Mouse (Mus musculus) kidney, postnatal 4 days (tissue): ENCODE results near the gene Sult6b2.

Experiments used
- DNase-seq, 2 experiments: peaks; one replicate each; pipeline ENCODE4 v3.0.0; 2021; ENCODE audit warnings: mixed read lengths in 2 of 2

Gene Sult6b2

DNA sequence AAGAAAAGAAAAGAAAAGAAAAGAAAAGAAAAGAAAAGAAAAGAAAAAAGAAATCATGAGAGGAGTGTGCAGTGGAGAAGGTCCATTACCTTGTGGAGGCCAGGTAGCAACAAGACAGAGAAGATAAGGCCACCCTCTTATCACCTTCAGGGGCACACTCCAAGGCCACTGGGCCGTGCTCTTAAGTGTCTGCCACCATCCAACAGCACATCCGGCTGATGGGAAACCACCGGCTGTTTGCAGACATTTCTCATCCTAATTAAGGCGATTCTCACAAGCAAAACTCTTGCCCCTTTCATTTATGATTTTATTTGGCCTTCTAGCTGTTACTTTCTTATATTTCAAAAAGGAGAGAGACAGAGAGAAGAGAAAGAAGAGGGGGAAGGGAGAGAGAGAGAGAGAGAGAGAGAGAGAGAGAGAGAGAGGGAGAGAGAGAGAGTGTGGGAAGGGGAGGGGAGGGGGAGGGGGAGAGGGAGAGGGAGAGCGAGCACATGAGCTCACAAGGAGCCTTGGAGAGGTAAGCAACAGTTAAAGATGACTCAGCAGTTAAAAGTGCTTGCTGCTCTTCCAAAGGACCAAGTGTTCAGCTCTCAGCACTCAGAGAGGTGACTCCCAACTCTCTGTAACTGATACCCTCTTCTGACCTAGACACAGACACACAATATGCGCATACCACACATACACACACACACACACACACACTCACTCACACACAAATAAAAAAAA, 5.2 kb upstream of the Sult6b2 start:
- no peak for DNase-seq

DNA sequence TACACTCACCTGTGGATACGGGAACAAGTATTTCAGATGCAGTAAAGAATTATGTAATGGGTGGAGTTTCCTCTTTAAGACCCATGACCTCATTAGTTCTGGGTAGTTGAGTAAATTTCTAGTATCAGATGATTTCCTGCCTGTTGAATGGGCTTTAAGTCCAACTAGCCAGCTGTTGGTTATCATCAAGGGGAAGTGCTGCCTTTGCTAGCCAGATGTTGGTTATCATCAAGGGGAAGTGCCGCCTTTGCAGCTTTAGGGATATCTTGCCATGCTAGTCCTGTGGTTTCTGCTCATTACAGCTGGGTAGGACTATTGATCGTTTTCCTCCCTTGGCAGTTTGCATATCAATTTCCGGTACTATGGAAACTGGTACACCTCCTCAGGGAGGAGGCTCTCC, 2.0 kb upstream of the Sult6b2 start:
- DNase-seq: no peak

DNA sequence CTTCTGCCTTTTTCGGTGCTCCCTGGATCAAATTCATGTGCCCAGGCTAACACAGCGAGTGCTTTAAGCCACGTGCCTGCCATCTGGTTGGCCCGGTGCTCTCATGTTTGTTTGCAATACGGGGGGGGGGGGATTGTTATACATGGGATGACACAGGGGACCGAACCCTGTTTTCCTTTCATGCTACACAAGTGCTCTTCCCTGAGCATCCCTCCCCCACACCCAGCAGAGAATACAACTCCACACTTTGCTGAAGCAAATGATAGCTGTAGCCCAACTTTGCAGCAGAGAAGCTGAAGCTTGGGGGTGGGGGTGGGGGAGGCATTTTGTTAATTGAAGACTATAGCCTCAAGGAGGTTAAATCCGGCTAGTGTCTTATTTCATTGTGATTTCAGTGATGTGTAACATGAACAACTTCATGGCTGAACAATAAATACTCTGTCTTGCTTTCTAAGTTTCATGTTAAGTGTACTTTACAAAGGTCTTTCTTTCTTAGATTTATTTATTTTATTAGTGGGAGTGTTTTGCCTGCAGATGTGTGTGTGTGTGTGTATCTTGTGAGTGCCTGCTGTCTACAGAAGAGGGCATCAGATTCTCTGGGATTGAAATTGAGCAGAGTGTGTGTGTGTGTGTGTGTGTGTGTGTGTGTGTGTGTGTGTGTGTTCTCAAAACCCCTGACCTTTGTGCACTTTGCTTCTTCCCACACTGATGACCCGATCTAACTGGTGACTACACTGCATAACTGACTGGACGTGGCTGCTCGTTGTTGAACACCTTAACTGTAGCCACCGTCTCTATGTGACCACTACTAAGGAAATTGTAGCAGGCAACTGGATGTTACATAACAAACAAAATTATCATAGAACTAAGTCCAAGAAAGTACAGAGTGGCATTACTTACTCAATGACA, 1.4 kb downstream of the Sult6b2 start:
- no peak for DNase-seq

DNA sequence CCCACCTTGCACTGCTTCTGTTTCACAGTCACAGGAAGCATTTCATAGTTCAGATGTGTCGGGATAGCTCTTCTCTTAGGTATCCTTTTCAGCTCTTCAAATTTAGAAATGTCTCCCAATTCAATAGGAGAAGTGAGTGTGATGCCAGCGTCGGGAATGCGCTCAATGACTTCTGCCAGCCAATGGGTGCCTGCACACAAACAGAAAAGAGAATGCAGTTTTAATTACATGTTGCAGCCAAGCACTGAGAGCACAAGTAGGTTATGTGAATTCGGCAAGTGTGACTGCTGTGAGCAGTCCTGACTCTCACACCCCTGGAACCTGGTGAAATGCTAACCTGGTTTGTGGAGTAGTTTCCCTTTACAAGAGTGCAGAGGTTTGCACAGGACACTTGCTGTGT, 2.6 kb downstream of the Sult6b2 start:
- no peak for DNase-seq

DNA sequence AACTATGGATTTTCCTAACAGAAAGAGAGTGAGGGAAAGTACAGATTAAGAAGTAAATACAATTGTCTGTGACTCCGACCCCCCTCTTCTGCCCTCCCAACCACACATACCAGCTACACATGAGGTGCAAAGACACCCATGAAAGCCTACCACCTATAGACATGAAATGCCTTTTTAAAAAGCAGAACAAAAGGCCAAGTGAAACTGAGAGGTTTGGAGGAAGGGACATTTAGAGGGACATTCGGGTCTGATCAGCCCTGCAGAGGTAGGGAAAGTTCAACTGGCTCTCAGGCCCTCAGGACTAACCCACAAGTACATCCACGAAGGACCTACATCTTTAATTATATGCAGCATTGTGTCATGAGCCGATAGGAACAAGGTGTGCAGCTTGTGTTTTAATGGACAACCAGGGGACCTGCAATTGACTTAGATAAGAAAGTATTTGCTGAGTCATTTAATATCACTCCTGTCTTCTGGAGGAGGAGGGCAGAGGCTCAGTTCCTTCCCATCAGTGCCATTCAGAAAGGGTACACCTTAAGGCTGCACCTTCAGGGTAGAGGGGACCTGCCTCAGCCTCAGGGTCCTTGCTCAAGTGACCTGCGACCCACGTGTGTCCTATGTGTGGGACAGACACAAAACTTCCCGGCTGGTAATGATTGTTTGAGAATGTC, 4.5 kb downstream of the Sult6b2 start:
- DNase-seq: no peak

DNA sequence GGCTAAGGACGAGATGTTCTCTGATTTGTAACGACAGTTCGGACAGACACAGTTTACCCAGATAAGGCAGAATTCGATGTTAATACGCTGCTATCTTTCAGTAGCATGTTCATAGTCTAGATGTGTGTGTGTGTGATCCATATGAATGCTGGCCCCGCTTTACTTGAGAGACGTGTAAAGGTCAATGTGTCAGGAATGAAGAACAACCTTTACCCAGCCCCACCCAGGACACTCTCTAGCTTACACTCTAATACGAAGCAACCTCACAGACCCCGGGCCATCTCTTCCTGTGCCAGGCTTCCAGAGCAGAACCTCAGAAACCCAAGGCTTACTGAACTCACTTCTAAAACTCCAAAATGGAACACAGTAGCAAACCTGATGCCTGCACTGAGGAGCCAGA, 5.5 kb downstream of the Sult6b2 start:
- no peak for DNase-seq

DNA sequence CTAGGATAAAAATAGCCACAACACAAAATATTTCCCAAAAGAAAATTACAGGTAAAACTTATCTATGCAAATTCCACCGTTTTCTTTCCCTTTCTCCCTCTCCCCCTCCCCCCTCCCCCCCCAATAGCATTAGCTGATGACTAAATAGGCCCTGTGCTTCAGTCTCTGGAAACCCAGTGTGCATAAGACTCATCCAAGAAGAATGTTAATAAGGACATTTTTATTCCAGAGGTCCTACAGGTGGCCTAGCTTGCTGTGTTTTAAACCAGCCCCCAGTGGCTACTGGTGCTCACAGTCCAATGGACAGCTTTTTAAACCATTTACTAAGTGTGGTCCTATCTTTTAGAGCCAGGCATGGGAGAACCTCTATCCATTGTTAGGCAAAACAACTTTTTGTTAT, 6.3 kb downstream of the Sult6b2 start:
- no peak for DNase-seq

DNA sequence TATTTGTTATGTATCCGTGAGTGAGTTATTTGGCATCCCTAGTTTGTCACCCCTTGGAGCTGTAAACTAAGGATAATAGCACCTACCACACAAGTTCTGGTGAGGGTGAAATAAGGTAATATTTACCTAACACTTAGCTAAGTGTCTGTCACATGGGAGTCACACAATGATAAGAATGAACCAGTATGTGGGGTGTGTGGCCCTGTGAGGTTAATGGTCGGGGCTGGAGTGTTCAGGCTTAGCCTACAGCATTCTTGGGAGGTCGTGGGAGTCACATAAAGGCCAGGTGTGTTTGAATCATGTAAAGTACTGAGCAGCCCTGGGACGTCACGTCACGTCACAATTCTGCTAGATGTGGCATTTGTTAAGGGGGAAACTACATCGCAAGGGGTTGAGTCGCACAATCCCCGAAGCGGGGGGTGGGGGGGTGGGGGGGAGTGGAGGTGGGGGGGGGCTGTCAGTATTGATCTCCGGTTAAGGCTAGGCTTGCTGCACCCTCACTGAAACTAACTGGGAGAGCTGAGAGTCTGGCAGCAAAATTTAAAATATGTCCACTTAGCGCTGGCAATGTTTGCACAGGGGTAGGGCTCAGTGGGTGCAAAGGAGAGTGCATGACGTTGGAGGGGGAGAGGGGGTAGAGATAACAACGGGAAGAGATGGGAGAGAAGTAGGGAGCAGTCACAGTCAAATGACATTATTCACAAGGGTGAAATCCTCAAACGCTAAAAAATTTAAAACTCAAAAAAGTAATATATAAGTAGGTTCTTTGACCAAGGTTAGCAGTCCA, 8.5 kb downstream of the Sult6b2 start:
- DNase-seq: no peak

DNA sequence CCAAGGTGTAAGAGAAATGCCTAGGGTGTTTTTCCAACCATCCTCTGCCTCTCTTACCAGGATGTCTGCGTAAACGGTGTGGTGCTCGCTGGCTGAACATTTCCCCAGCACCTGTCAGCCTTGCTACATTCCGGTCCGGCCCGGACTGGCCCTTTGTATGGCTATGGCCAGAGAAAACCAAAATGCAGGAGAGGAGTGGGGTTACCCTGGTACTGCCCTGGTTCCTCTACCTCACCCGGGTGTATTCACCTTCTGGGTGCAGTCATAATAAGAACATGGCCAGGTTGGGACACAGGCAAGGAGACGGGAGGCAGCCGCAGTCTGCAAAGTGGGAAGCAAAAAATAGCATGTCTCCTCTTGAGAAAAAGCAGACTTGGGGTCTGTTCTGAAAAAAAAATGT, 9.2 kb downstream of the Sult6b2 start:
- DNase-seq: no peak

DNA sequence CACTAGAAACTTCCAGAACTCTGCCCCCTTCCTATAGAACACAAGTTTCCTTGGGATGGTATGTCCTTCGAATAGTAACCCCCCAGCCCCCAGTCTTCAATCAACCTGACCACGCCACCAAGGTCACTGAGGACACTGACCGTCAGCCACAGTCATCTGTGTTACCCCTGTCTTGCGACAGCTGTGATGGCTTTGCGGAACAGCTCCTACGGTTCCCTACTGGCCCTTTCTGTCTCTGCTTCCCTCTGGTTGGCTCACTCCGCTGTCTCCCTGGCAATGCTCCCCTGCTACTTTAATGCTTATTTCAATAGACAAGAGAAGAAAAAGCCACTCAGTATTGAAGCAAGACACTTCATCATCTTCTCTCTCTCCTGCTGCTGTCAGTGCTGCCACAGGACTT, 10.8 kb downstream of the Sult6b2 start:
- peak; percentile 33 to 39 for DNase-seq

DNA sequence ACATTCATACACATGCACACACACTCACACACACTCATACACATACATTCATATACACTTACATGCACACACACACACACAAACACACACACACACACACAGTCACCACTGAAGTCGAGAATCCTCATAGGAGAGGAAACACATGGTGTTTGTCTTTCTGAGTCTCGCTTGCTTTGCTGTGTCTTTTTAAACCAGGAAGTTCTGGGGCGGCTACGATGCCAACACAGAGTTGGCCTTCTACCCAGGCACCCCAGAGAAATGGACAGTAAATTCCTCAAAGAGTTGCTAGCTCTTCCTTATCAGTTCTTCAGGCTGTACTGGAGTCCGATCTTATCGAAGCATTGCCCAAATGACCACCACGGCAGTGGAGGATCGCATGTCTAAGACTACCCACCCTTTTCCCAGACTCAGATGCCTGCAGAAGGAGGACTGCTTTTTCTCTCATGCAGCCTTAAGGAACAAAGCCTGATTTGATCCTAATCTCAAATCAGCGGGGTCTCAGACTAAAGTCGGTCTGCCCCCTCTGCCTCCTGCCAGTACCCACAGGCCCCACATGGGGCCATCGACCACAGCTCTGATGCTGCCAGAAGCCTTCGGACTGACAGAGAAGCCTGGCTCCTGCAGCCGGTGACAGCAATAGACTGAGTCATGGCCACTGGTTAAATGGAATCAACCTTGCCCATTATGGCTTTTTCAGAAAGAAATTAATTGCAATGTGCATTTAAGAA, 11.9 kb downstream of the Sult6b2 start:
- no peak for DNase-seq

DNA sequence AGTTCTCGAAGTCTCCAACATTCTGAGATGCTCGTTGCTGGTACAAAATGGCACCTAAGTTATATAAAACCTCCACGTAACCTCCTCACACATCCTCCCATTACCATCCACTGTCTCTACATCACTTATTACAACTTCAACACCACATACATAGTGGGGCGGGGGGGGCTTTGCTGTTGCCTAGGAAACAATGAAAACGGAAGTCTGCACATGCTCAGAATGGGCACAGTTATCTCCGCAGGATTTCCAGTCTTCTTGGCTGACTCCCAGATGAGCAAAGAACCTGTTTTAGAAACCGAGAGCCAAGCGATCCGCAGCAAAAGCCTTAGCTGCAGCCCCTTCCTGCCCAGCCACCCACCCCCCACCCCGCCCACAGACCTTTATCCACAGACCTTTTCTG, 14.6 kb downstream of the Sult6b2 start:
- no peak for DNase-seq

DNA sequence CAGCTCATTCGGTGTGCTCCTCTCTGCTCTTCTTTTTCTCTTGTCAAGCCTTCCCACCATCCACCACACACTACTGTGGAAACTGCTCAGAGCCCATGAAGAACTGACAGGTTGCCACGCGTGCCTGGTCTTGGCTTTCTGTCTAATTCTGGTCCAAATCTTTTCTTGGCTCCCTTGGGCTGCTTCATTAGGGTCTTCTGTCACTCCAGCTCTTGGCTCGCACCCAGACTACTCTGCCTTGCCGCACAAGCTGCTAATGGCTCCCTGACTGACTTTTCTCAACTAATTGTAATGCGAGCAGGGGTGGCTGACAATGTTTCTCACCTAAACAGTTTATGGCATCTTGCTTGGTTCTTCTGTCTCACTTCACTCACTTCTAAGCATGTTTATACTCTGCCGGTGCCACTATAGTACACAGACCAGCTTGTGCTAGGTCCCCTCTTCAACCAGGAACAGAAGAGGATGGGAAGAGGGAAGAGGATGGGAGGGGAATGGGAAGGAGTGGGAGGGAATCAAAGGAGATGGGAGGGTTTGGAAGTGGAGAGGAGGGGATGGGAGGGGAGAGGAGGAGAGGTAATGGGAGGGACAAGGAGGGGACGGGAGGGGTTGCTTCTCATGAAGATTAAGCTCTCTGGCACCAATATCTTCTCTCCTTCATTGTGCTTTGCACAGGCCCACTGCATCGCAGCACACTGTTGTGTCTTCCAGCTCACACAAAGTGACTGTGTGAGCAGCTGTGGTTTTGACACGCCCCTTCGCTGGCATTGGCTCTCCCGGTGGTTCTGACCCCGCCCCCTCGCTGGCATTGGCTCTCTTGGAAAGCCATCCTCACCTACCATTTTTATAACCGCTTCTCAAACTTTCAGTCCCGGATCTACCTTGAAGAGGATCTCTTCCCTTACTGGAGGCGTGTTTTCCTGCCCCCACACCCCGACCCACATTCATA, 16.0 kb downstream of the Sult6b2 start:
- peak; percentile 56 to 64 for DNase-seq

DNA sequence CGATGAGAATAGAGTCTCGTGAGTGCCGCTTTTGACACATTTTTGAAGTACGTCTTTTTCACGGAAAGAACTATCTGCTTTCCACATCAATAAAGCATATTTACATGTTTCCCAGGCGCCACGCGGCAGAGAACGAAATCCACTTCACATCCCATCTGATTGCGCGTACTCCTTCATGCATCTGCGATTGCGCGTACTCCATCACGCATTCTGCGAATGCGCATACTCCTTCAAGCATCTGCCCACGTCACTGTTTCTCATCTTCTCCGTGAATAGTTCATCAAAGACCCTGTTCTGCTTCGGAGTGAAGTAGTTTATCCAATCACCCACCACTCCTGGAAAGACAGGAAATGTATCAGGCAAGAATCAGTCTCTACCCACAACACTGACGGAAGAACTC, 18.2 kb downstream of the Sult6b2 start:
- no peak for DNase-seq

DNA sequence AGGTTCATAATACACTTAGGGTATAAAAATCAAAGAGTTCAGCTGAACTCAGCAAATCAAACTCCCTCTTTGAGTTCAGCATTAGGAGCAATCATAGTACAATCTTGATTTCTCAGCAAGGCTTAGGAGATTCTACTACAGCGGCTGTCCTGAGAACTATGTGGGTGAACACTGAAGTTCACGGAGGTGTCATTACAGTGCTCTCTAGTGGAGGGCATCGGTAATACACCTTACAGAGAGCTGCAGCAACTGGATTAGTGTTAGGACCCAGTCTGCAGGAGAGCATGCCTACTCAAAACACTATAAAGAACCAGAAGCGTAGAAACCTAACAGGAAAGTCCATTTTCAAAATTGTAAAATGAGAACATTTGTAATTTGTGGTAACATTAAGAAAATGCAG, 19.0 kb downstream of the Sult6b2 start:
- peak; percentile 63 to 66 for DNase-seq

DNA sequence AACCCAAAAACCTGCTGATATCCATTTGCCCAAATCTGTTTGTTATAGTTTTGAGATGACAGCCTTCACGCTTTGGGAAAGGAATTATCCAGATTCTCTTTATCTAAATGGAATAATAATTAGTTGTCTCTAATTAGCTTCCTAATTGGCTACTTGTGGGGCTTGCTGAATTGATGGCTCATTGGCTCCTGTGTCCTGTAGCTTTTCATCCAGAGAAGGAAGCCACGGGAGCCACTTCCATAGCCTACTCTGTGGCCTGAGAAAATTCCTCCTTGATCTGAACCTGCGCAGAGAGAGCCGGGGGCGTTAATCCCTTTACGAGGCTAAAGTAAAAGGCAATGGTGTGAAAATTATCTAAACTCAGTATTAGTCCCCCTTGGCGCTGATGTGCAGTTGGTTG, 23.0 kb downstream of the Sult6b2 start:
- DNase-seq: no peak

DNA sequence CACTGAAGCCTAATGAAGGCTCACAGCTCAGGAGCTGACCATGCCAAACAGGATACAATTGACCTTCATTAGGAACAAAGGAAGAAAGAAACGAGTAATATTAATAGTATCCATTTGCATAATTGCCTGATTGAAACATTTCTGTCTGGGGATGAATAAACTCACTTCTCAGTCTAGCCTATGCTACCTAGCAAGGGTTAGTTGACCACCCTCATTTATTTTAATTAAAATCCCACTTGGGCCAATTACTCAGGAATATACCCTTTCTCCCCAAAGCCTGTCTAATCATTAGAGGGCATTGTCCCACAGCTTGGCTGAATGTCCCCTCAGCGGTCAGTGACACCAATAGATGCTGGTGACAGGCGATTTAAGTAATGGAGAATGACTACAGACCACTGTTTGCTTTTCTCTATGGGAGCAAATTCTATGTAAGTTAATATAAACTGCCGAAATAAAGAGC, 23.7 kb downstream of the Sult6b2 start:
- DNase-seq: no peak

DNA sequence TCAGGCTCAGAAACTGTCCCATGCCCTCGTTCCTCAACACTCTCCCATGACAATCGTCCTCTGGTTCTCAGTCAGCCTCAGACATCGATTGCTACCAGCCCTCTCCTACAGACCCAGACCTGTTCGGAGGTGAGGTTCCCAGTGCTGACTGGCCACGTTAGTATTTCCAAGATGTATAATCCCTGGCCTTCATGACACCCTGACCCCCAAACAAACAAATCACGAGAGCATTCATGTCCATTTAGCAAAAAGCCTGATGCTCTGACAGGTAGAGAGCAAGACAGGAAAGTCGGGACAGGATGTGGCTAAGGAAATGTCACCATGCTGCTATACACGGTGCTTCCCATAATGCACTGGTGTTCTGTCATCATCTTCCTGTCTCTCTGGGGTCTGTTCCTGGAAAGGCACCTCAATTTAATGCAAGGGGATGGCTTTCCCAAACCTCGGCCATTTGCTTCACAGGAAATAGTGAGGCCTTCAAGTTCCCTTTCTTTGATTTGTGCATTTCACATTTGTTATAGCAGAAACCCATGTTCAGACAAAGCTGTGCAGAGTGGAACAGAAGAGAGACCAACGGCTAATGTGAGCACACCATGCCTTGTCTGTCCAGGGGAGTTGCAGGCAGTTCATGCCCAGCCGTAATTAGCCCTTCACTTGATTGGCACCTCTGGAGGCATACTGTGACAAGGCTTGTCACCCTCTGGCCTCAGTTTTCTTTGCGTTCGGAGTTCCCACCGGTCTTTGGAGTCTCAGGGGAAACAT, 24.3 kb downstream of the Sult6b2 start:
- DNase-seq: no peak

DNA sequence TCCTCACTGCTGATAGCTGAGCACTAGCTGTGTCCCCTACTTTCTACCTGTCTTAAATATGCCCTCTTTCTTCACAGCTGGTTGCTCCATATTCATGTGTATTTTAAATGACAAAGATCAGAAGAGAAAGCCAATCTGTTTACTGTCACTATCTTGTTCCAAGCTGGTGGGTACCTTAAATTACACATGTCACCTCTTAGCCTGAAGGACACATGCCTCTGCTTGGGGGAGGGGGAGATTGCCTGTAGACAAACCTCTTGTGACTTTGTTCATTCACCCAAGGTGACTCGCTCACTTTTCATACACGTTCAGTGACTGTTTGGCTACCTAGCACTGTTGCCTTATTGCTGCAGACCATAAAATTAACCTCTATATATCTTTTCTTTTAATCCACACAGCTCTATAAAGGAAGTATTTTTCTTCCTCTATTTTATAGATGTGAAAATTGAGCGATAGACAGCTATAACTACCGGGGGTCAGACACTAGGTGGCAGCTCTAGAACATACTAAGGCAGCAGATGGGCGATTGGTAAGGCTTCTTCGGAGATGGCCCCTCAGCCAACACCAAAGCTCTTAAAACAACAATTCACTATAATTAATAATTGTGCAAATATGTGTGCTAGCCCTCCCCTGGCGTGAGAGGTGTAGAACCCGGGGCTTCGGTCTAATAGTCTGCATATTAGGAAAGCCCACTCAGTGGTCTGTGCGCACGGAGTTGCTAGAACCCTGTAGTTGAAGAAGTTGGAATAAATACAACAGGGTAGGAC, 25.1 kb downstream of the Sult6b2 start:
- peak; percentile 68 to 73 for DNase-seq
